Mouse (Mus musculus) spleen, adult 2 months (tissue): ENCODE measurements around the gene Rbfox1.

Experiments
- CTCF ChIP-seq: fragments of 200-500 bp; IDR thresholded peaks from 2 replicates; pipeline ENCODE4 v1.5.1; 2011; ENCODE audit warnings: mild to moderate bottlenecking, inconsistent platforms; ENCODE audit not compliant: insufficient read depth, insufficient read length, insufficient replicate concordance; ENCODE audit errors: extremely low read depth
- POLR2A ChIP-seq: fragments of 200-500 bp; IDR thresholded peaks from 2 replicates; pipeline ENCODE4 v1.6.1; 2011; ENCODE audit warnings: low read depth, low read length, inconsistent platforms

GRCm38 (mm10) chr16:6310744-6311678 lies 425.9 kb downstream of the Rbfox1 start:
- TF ChIP-seq CTCF (no peak), POLR2A (no peak)
